Mouse (Mus musculus) liver, embryonic 12.5 days (tissue): Measurements from ENCODE around the gene Ltbp4. TPM values are rescaled to one million over a fixed set of nuclear protein-coding genes. Genes with fewer than 3 reads are reported as not detected.

Experiments
- ATAC-seq: fragments of 200-750 bp; cut with Nextera tagmentation; 2 replicates; pipeline ENCODE4 v1.8.0; 2017; ENCODE audit warnings: moderate number of reproducible peaks, mild to moderate bottlenecking, moderate library complexity
- H3K27ac ChIP-seq: fragments of 300-500 bp; sonication (generic); 2 replicates; pipeline ENCODE4 v1.5.1; 2016; ENCODE audit warnings: mild to moderate bottlenecking
- H3K27me3 ChIP-seq: fragments of 300-500 bp; sonication (generic); replicated peaks from 2 replicates; pipeline ENCODE4 v1.6.1; 2016; ENCODE audit warnings: mild to moderate bottlenecking, moderate library complexity
- H3K36me3 ChIP-seq: fragments of 300-500 bp; sonication (generic); 2 replicates; pipeline ENCODE4 v1.6.1; 2016; ENCODE audit warnings: mild to moderate bottlenecking, moderate library complexity
- H3K4me1 ChIP-seq: fragments of 300-500 bp; sonication (generic); 2 replicates; pipeline ENCODE4 v1.6.1; 2016
- H3K4me2 ChIP-seq: fragments of 300-500 bp; sonication (generic); 2 replicates; pipeline ENCODE4 v1.6.1; 2016; ENCODE audit warnings: mild to moderate bottlenecking, moderate library complexity
- H3K4me3 ChIP-seq: fragments of 300-500 bp; sonication (generic); 2 replicates; pipeline ENCODE4 v1.5.1; 2016; ENCODE audit warnings: mild to moderate bottlenecking, moderate library complexity
- H3K9ac ChIP-seq: fragments of 300-500 bp; sonication (generic); 2 replicates; pipeline ENCODE4 v1.6.1; 2016; ENCODE audit warnings: mild to moderate bottlenecking, moderate library complexity
- H3K9me3 ChIP-seq: fragments of 300-500 bp; sonication (generic); replicated peaks from 2 replicates; pipeline ENCODE4 v1.6.1; 2016; ENCODE audit warnings: mild to moderate bottlenecking, moderate library complexity
- WGBS: fragments of 180-500 bp; shearing (Covaris S2); methylation state at CpG from one replicate; pipeline ENCODE4 v1.1.7; 2016; ENCODE audit not compliant: insufficient replicate concordance; 5-methylcytosine and 5-hydroxymethylcytosine counted together
- polyA plus RNA-seq: library from polyadenylated mRNA; unstranded; fragments of >200 nt; fragmentation: Nextera tagmentation; extraction: Ambion mirVana; gene quantifications from 2 replicates; pipeline ENCODE4 v1.2.1, GENCODE M21; 2016

Gene Ltbp4
- polyA plus RNA-seq, 1 experiment from 2014 or later: 5.7 TPM

- Histone ChIP-seq H3K4me3 (no peak overlapping the region), H3K27ac (no peak overlapping the region), H3K9me3 (no peaks in the 10 kb centered on the region), H3K4me2 (no peak overlapping the region), H3K36me3 (no peaks in the 10 kb centered on the region), H3K4me1 (peaks cover 13% of the 10 kb centered on the region), H3K27me3 (peaks cover 85% of the 10 kb centered on the region), H3K9ac (no peak overlapping the region)
- ATAC-seq: no peak
- 57% methylated on average over 24 of the region's 24 CpGs for WGBS
Measured at GRCm38 (mm10) chr7:27306161-27307160, 31.0 kb downstream of the Ltbp4 start.

DNA sequence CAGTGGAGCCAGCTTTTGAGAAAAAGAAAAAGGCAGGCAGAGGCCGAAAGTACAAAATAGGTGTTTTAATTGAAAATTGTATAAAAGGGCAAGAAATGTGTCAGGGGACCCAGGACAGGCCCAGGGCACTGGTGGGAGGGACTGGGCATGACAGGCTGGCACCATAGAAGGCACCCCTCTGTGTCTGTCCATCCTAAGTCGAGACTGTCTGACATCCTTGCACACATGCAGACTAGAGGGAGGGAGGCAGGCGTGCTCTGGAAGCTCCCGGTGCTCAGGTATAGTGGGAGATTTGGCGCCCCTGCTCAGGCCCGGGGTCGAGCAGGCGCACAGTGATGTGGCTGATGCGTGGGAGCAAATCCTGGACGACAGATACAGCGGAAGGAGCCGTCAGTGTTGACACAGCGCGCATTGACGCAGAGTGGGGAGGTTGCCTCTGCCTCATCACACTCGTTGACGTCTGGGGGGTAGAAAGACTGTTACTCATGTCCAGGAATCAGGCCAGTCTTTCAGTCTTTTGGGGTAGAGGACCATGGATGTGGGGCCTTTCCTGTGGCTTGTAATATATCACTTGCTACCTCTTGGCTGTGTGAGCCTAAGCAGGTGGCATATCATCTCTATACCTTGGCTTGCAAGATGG lies 32.3 kb downstream of the Ltbp4 start:
- Histone ChIP-seq H3K27ac (no peak overlapping the region), H3K9me3 (no peaks in the 10 kb centered on the region), H3K36me3 (no peaks in the 10 kb centered on the region), H3K27me3 (peaks cover 78% of the 10 kb centered on the region), H3K4me3 (no peak overlapping the region), H3K4me1 (peaks cover 8% of the 10 kb centered on the region), H3K4me2 (no peak overlapping the region), H3K9ac (no peak overlapping the region)
- 60% methylated on average over 17 of the region's 17 CpGs for WGBS
- ATAC-seq: no peak

DNA sequence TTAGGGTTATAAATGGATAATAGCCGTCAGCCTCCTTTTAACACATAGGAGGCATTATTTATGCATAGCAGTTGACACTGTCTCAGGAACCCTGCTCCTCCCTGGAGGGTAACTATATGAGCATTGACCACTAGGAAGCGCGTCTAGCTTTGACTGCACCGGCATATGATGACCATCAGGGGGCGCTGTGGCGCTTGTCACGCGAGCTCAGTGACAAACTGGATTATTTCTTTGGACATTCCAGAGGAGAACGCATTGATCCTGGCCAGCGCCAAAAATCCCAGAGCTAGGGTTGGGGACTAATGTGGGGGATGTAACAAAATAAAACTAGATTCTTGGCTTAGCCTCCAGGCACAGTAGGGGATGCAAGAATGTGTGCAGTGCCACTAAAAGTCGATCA lies 35.3 kb downstream of the Ltbp4 start:
- Histone ChIP-seq H3K4me2 (no peak overlapping the region), H3K4me1 (no peaks in the 10 kb centered on the region), H3K9ac (no peak overlapping the region), H3K9me3 (no peaks in the 10 kb centered on the region), H3K36me3 (no peaks in the 10 kb centered on the region), H3K27ac (no peak overlapping the region), H3K27me3 (peaks cover 50% of the 10 kb centered on the region), H3K4me3 (no peak overlapping the region)
- WGBS: 8% methylated on average over 11 of the region's 11 CpGs
- ATAC-seq: no peak

- Histone ChIP-seq H3K27me3 (peaks cover 40% of the 10 kb centered on the region), H3K4me2 (no peak overlapping the region), H3K4me1 (no peaks in the 10 kb centered on the region), H3K9me3 (no peaks in the 10 kb centered on the region), H3K27ac (no peak overlapping the region), H3K4me3 (no peak overlapping the region), H3K9ac (no peak overlapping the region), H3K36me3 (no peaks in the 10 kb centered on the region)
- no peak for ATAC-seq
- 72% methylated on average over 5 of the region's 5 CpGs for WGBS
Measured at GRCm38 (mm10) chr7:27300801-27301200, 36.7 kb downstream of the Ltbp4 start.

DNA sequence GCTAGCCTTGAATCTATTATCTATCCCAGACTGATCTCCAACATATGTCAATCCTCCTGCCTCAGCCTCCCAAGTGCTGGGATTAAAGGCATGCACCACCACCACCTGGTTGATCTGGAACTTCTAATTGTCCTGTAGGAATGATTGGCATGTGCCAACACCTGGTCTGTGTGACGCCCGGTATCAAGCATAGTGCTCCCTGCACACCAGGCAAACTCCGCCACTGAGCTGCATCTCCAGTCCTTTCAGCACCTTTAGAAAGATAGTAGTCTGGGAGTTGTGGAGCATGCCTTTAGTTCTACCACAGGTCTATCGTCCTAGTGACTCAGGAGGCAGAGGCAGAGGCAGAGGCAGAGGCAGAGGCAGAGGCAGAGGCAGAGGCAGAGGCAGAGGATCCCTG lies 37.1 kb downstream of the Ltbp4 start:
- WGBS: 67% methylated on average over 4 of the region's 4 CpGs
- ATAC-seq: no peak
- H3K4me1 ChIP-seq: no peaks in the 10 kb centered on the region

DNA sequence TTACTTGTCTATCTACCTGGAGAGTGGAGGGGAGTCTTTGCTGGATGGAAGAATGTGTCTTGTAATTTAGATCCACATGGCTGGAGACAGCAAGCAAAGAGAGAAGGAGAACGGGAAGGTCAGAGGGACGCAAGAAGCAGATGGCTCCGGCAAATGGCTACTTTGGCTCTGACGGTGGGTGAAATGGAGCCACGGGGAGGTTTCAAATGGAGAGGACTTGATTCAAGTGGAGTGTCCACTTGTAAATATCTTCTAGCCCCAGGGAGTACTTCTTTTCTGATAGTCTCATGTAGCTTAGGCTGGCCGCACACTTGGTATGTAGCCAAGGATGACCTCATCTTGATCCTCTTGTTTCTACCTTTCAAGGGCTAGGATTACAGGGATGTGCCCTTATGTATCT lies 38.7 kb downstream of the Ltbp4 start:
- 84% methylated on average over 6 of the region's 6 CpGs for WGBS
- Histone ChIP-seq H3K4me3 (no peak overlapping the region), H3K27me3 (peaks cover 25% of the 10 kb centered on the region), H3K9me3 (no peaks in the 10 kb centered on the region), H3K9ac (no peak overlapping the region), H3K4me2 (no peak overlapping the region), H3K36me3 (no peaks in the 10 kb centered on the region), H3K27ac (no peak overlapping the region), H3K4me1 (no peaks in the 10 kb centered on the region)
- no peak for ATAC-seq

More for the DNA sequence above, 37.1 kb downstream of the Ltbp4 start:
- no peak overlapping the region for H3K4me2 ChIP-seq
- H3K4me3 ChIP-seq: no peak overlapping the region
- peaks cover 36% of the 10 kb centered on the region for H3K27me3 ChIP-seq
- no peak overlapping the region for H3K27ac ChIP-seq
- H3K9me3 ChIP-seq: no peaks in the 10 kb centered on the region
- no peaks in the 10 kb centered on the region for H3K36me3 ChIP-seq
- no peak overlapping the region for H3K9ac ChIP-seq

- no peak overlapping the region for H3K4me3 ChIP-seq
- ATAC-seq: no peak
- no peaks in the 10 kb centered on the region for H3K9me3 ChIP-seq
- peaks cover 18% of the 10 kb centered on the region for H3K27me3 ChIP-seq
- H3K4me2 ChIP-seq: no peak overlapping the region
- no peak overlapping the region for H3K9ac ChIP-seq
- no peaks in the 10 kb centered on the region for H3K4me1 ChIP-seq
- WGBS: 75% methylated on average over 16 of the region's 16 CpGs
- no peak overlapping the region for H3K27ac ChIP-seq
- no peaks in the 10 kb centered on the region for H3K36me3 ChIP-seq
Measured at GRCm38 (mm10) chr7:27298033-27298610, 39.4 kb downstream of the Ltbp4 start.

GRCm38 (mm10) chr7:27296518-27296917 lies 41.0 kb downstream of the Ltbp4 start:
- no peak for ATAC-seq

DNA sequence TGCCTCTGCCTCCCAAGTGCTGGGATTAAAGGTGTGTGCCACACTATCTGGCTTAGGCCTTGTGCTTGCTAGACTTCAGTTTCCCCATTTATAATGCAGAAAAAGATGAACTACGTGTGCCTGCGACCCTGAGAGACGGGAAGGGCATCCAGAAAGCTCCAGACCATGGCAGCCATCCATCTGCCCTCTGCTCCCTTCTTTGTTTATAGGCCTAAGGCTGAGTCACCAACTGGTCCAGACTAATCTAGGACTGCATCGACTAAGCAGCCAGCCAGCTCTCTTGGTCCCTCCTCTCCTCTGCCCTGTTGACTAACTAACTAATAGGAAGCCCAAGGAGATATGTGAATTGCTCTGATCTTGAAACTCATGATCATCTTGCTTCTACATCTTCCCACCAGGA lies 41.5 kb downstream of the Ltbp4 start:
- H3K4me2 ChIP-seq: no peak overlapping the region
- peaks cover 5% of the 10 kb centered on the region for H3K27me3 ChIP-seq
- H3K9ac ChIP-seq: no peak overlapping the region
- no peak overlapping the region for H3K27ac ChIP-seq
- H3K36me3 ChIP-seq: no peaks in the 10 kb centered on the region
- H3K4me3 ChIP-seq: no peak overlapping the region
- no peak for ATAC-seq
- 55% methylated on average over 4 of the region's 4 CpGs for WGBS
- no peaks in the 10 kb centered on the region for H3K4me1 ChIP-seq
- no peaks in the 10 kb centered on the region for H3K9me3 ChIP-seq

More at GRCm38 (mm10) chr7:27296518-27296917, 41.0 kb downstream of the Ltbp4 start:
- H3K4me2 ChIP-seq: no peak overlapping the region
- no peaks in the 10 kb centered on the region for H3K4me1 ChIP-seq
- H3K36me3 ChIP-seq: no peaks in the 10 kb centered on the region
- WGBS: 79% methylated on average over 4 of the region's 4 CpGs
- peaks cover 6% of the 10 kb centered on the region for H3K27me3 ChIP-seq
- no peak overlapping the region for H3K27ac ChIP-seq
- no peak overlapping the region for H3K9ac ChIP-seq
- no peaks in the 10 kb centered on the region for H3K9me3 ChIP-seq
- no peak overlapping the region for H3K4me3 ChIP-seq

- H3K9ac ChIP-seq: no peak overlapping the region
- WGBS: 50% methylated on average over 12 of the region's 12 CpGs
- no peaks in the 10 kb centered on the region for H3K4me1 ChIP-seq
- no peaks in the 10 kb centered on the region for H3K36me3 ChIP-seq
- H3K9me3 ChIP-seq: no peaks in the 10 kb centered on the region
- no peak overlapping the region for H3K4me3 ChIP-seq
- peaks cover under 1% of the 10 kb centered on the region; the same call in 1 of the 2 replicates for H3K27me3 ChIP-seq
- no peak overlapping the region for H3K27ac ChIP-seq
- no peak for ATAC-seq
- no peak overlapping the region for H3K4me2 ChIP-seq
Measured at GRCm38 (mm10) chr7:27291795-27292466, 45.6 kb downstream of the Ltbp4 start.

- no peaks in the 10 kb centered on the region for H3K36me3 ChIP-seq
- H3K27ac ChIP-seq: no peak overlapping the region
- no peak overlapping the region for H3K4me2 ChIP-seq
- peaks cover under 1% of the 10 kb centered on the region for H3K4me1 ChIP-seq
- ATAC-seq: no peak
- no peaks in the 10 kb centered on the region for H3K9me3 ChIP-seq
- no peak overlapping the region for H3K4me3 ChIP-seq
- no peak overlapping the region for H3K9ac ChIP-seq
- WGBS: 50% methylated on average over 2 of the region's 2 CpGs
- peaks cover 14% of the 10 kb centered on the region for H3K27me3 ChIP-seq
Measured at GRCm38 (mm10) chr7:27290555-27290954, 46.9 kb downstream of the Ltbp4 start.
